Mouse (Mus musculus): Measurements from ENCODE around the gene Tm7sf2.
A peak's percentile ranks its signal among the peaks of the same experiment; 100 is the strongest.

GRCm38 (mm10) chr19:6061641-6062302 lies 6.4 kb downstream of the Tm7sf2 start:
- peak; percentile 46; the same call in 1 of the 2 replicates for TF ChIP-seq POLR2A (IDR thresholded peaks at IDR 0.05; ENCODE audit: low read depth, low read length)
- TF ChIP-seq CTCF (IDR thresholded peaks at IDR 0.05; ENCODE audit: borderline replicate concordance, insufficient read depth, low read length), result no peak

Measured in embryonic fibroblast, embryonic 13.5 days (primary cell).